Mouse (Mus musculus) layer of hippocampus, adult 8-10 months (tissue): Measurements from ENCODE around the gene Tmem219. TPM values are rescaled to one million over a fixed set of nuclear protein-coding genes. Genes with fewer than 3 reads are reported as not detected.

Source experiments
- DNase-seq, 2 experiments: peaks; one replicate each; pipeline ENCODE4 v3.0.0; 2022; ENCODE audit warnings: low spot score in 2 of 2
- total RNA-seq, 4 experiments: library from RNA; stranded (reverse); gene quantifications; 2 replicates each; pipeline ENCODE4 v1.2.4; 2022

The Tmem219 gene
- 10 to 100 TPM; 21.8 to 34.3 (median 25.6) TPM for total RNA-seq

GRCm38 (mm10) chr7:126922624-126923060, at the start of gene Tmem219:
Gene Tmem219 (minus strand): TSS chr7:126922917.
- no peak for DNase-seq

GRCm38 (mm10) chr7:126967361-126967760, 44.6 kb upstream of the Tmem219 start:
- DNase-seq, result no peak

GRCm38 (mm10) chr7:126965568-126965967, 42.9 kb upstream of the Tmem219 start:
- no peak for DNase-seq

GRCm38 (mm10) chr7:126963548-126964286, 41.0 kb upstream of the Tmem219 start:
- no peak for DNase-seq

- no peak for DNase-seq
Observed at GRCm38 (mm10) chr7:126961965-126962364, 39.2 kb upstream of the Tmem219 start.

- DNase-seq, result peak; percentile 43 to 54
Observed at GRCm38 (mm10) chr7:126961095-126961494, 38.4 kb upstream of the Tmem219 start.

- DNase-seq, result no peak
Observed at GRCm38 (mm10) chr7:126959780-126960179, 37.1 kb upstream of the Tmem219 start.

- no peak for DNase-seq
Observed at GRCm38 (mm10) chr7:126955125-126955524, 32.4 kb upstream of the Tmem219 start.

GRCm38 (mm10) chr7:126952646-126953045, 29.9 kb upstream of the Tmem219 start:
- no peak for DNase-seq

GRCm38 (mm10) chr7:126951741-126952140, 29.0 kb upstream of the Tmem219 start:
- DNase-seq, result no peak

- DNase-seq, result no peak
Observed at GRCm38 (mm10) chr7:126950647-126951615, 28.2 kb upstream of the Tmem219 start.

- DNase-seq, result peak; percentile 77 to 83
Observed at GRCm38 (mm10) chr7:126949793-126950646, 27.3 kb upstream of the Tmem219 start, which contains the start of gene Sez6l2. Gene Sez6l2 (plus strand): TSS chr7:126950563.

- DNase-seq, result peak; percentile 52 to 65
Observed at GRCm38 (mm10) chr7:126949403-126949792, 26.7 kb upstream of the Tmem219 start, which contains the start of gene Asphd1. Gene Asphd1 (minus strand): TSS chr7:126949582.

GRCm38 (mm10) chr7:126948626-126949025, 25.9 kb upstream of the Tmem219 start:
- DNase-seq, result no peak

GRCm38 (mm10) chr7:126946530-126946929, 23.8 kb upstream of the Tmem219 start:
- no peak for DNase-seq

- DNase-seq, result peak; percentile 54 to 57
Observed at GRCm38 (mm10) chr7:126941801-126942200, 19.1 kb upstream of the Tmem219 start.

GRCm38 (mm10) chr7:126941171-126941570, 18.5 kb upstream of the Tmem219 start:
- DNase-seq, result no peak

GRCm38 (mm10) chr7:126932652-126933051, 9.9 kb upstream of the Tmem219 start:
- DNase-seq, result no peak

GRCm38 (mm10) chr7:126929046-126929445, 6.3 kb upstream of the Tmem219 start:
- DNase-seq, result no peak

GRCm38 (mm10) chr7:126928384-126929037, 5.8 kb upstream of the Tmem219 start, which contains the start of gene Kctd13:
Gene Kctd13 (plus strand): TSS chr7:126928879.
- DNase-seq, result peak; percentile 83 to 90
